Mouse (Mus musculus) megakaryocyte, embryonic 14.5 days (primary cell): ENCODE data around the gene Riok2.

Source experiments
- FLI1 ChIP-seq: IDR thresholded peaks from 2 replicates; pipeline ENCODE4 v1.6.1; 2012; ENCODE audit warnings: low read length, inconsistent platforms, mixed read lengths
- GATA1 ChIP-seq: IDR thresholded peaks from 3 replicates; pipeline ENCODE4 v1.6.1; 2012; ENCODE audit warnings: mixed read lengths, low read length, inconsistent platforms, borderline replicate concordance

DNA sequence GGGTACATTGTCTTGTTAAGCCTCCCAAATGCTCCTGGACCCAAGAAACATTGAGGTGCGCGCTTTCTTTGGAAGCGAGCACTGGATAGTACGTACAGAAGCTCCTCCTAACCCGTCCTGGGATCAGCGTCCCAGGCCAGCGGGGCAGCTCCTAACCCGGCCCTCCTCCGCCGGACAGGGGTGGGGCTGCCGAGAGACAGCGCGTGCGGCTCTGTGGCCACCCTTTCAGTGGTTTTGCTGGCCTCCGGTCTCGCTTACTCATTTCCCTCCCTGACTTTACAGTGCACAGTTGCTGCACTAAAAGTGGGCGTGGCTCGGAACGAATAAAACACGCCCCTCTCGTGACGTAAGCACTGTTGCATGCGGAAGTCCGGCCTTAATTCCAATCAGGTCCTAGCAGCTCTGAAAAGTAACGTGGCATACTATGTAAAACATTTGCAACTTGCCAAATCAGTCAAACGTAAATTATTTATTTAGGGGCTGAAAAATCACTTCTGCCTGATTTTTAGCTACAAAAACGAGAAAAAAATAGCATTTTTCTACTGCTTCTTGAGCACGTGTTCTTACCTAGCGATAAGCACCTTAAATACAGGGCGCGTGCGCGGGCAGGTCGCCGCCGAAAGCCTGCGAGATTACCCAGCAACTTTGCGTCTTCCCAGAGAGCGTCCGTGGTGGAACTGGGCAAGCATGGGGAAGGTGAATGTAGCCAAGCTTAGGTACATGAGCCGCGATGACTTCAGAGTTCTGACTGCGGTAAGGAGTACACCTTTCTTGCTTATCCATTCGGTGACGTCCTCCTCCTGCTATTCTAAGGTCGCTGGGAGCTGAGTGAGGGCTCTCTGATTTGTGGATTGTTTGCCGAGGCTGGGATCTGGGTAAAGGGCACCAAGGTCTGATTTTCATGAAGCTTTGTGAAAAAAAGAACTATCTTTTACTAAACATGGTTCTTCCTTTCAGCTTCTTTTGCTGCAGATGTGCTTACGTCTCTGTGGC, at the start of gene Riok2:
- TF ChIP-seq GATA1 (peak; percentile 39; the same call in 1 of the 3 replicates), FLI1 (no peak)
